Mouse (Mus musculus): ENCODE results near the gene Tfpi.

DNA sequence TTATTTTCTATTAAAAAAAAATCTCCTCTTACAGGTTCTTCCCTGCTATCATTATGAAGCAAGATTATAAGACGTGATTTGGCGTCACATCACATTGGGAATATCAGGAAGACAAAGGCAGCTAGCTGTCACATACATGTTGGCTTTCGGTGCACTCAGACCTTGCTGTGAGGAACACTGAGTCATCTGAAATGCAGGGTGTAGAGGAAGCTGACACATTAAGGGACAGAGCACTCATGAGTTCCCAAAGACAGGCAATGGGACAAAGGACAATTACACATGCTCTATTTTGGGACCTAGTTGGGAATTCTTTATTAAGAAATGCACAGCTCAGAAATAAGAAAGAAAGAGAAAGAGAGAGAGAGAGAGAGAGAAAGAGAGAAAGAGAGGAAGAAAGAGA is 71.7 kb downstream of the Tfpi start:
- TF ChIP-seq CTCF (IDR thresholded peaks at IDR 0.05; ENCODE audit: control insufficient read depth, insufficient read depth, insufficient read length), result no peak
- no peak for TF ChIP-seq MAX (IDR thresholded peaks at IDR 0.05)
- TF ChIP-seq MYOG (IDR thresholded peaks at IDR 0.05; ENCODE audit: control insufficient read depth, extremely low read depth, insufficient read length), result no peak
- TF ChIP-seq USF1 (IDR thresholded peaks at IDR 0.05; ENCODE audit: low read depth), result no peak
- TF ChIP-seq FOSL1 (IDR thresholded peaks at IDR 0.05; ENCODE audit: insufficient read depth, low read length, poor library complexity, severe bottlenecking), result no peak
